Mouse (Mus musculus) bone marrow, adult 2 months (tissue): ENCODE measurements at regions not wholly inside any gene's neighbourhood (a gene's known extent, or its start where the extent isn't known, plus 50 kb on each side); places are given as distances from the start of the nearest gene placed in this dataset.

ENCODE experiments used
- CTCF ChIP-seq: fragments of 200-500 bp; IDR thresholded peaks from 2 replicates; pipeline ENCODE4 v1.5.1; 2011; ENCODE audit warnings: low read length, control low read depth; ENCODE audit not compliant: control insufficient read depth, insufficient read depth
- POLR2A ChIP-seq: fragments of 200-500 bp; IDR thresholded peaks from 2 replicates; pipeline ENCODE4 v1.6.1; 2011; ENCODE audit warnings: low read depth, mild to moderate bottlenecking, control low read depth, low read length, borderline replicate concordance; ENCODE audit not compliant: control insufficient read depth

GRCm38 (mm10) chr3:149485406-149485805, 495.1 kb upstream of the Adgrl2 start:
- no peak for TF ChIP-seq CTCF
- TF ChIP-seq POLR2A, result no peak
